16 mouse cellular contexts compared by ENCODE assay signal in the genomic region with DNA sequence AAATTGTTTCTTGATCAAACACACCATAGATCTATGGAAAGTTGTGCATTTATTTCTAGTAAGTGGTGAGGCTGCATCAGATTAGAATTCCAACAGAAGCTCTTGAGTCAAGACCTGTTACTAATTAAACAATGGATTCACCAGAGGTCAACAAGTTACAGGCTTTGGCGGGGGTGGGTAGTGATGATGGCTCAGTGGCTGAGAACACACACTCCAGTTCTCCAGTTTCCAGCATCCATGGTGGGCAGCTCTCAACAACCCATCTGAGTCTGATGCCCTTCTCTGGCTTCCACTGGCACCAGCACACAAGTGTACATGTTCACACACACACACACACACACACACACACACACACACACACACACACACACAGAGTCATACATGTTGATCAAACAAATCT. TPM values are rescaled to one million over a fixed set of nuclear protein-coding genes. Genes with fewer than 3 reads are reported as not detected.
"Had no signal": no experiment of that assay in that cellular context is flagged by ENCODE, and none has a peak within 500 bp of the region (broad histone marks: within the 10 kb centered on the region; RNA-seq: fewer than 3 reads in every experiment).

No protein-coding gene starts in this region.

- DNase-seq: retina, postnatal 1 day; right cerebral cortex, adult 18-20 months; right cerebral cortex, postnatal 14 days; right cerebral cortex, postnatal 25 days; right cerebral cortex, postnatal 4 days; spleen, adult 18-20 months; thymus, adult 18-20 months; thymus, adult 2 months; thymus, postnatal 14 days; thymus, postnatal 25 days; thymus, postnatal 36 days; thymus, postnatal 4 days had no signal

- H3K27me3 ChIP-seq: neural tube, embryonic 13.5 days; neural tube, embryonic 15.5 days; stomach, embryonic 15.5 days had no signal

RNA-seq across cellular contexts. Expression of a gene that starts 56.3 kb away (rescaled TPM):
- total RNA-seq: neutrophil, adult 5-6 weeks had no signal
